Mouse (Mus musculus): ENCODE results near the gene Unc5c. TPM values are rescaled to one million over a fixed set of nuclear protein-coding genes. Genes with fewer than 3 reads are reported as not detected.

The Unc5c gene
- total and polyA plus RNA-seq, 3 experiments: not detected

DNA sequence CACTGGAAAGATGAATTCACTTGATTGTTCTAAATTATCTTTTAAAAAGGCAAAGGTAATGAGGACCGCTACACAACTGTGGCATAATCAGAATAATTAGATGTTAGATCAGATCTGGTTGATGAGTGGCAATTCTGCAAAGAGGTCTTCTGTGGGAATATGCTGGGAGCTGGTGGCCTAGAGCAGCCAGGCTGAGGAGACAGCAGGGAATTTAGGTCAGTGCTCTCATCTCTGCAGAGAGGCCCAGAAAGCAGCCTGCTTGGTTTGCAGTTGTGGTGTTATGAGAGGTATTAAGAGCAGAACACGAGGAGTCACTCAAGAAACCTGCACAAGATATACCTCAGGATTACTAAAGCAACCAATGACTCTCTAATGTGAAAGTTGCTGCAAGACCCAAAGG is 133.9 kb downstream of the Unc5c start:
- H3K4me2 ChIP-seq (ENCODE audit: insufficient read depth, low read depth, poor library complexity, severe bottlenecking): no peak overlapping the region
- no peak overlapping the region for H3K27ac ChIP-seq (ENCODE audit: insufficient read depth, low read depth)
- no peak for TF ChIP-seq USF1 (IDR thresholded peaks at IDR 0.05; ENCODE audit: low read depth, low read length)
- TF ChIP-seq CHD1 (IDR thresholded peaks at IDR 0.05; ENCODE audit: low read depth, low read length): no peak
- DNase-seq (ENCODE audit: extremely low read depth): no peak
- no peaks in the 10 kb centered on the region for H3K9me3 ChIP-seq (replicated peaks; ENCODE audit: low read length)
- dilution Hi-C loops (cut with MboI; ENCODE audit: extremely low pct_ligation_motif_present, extremely low pct_unique_long_range_greater_than_20kb, low sequenced_read_pairs) (no loop called here), in situ Hi-C loops (cut with MboI; ENCODE audit: low pct_ligation_motif_present, low pct_unique_long_range_greater_than_20kb, low sequenced_read_pairs) (no loop called here)
- no peaks in the 10 kb centered on the region for H3K36me3 ChIP-seq (replicated peaks in 1 of 2; ENCODE audit: control insufficient read depth in 1 of 2, insufficient read depth in 1 of 2, low read length in 1 of 2)
- no peaks in the 10 kb centered on the region for H3K79me2 ChIP-seq (replicated peaks; ENCODE audit: control insufficient read depth, extremely low read depth, insufficient read depth, poor library complexity, severe bottlenecking)
- H3K9ac ChIP-seq (ENCODE audit: insufficient read depth, low read depth): no peak overlapping the region
- no peaks in the 10 kb centered on the region for H3K27me3 ChIP-seq (replicated peaks)
- H3K4me3 ChIP-seq (replicated peaks in 1 of 3; ENCODE audit: low read depth in 2 of 3, low read length in 2 of 3, poor library complexity in 1 of 3): no peak overlapping the region
- no peaks in the 10 kb centered on the region for H3K4me1 ChIP-seq (ENCODE audit: control insufficient read depth in 1 of 2, insufficient read depth in 2 of 2)

DNA sequence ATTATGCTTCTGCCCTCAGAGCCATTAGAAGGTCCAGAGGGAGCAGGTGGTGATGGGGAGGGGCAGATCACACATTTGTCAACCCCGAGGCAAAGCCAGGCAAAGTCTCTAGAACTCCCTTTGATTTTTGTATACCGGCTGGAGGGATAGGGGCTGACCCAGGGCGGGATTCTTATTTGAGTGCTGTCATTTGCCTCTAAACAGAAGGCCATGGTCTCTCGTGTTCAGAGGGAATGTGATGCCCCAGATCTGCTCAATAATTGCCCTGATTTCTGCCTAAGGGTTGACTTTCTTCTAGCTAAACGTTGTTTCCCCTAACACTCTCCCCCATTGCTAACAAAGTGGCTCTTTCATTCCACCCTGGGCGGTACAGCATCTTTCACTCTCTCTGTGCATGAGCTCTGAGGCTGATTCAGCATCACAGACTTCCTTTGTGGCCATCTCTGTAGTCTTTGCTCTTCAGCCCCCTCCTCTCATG is 136.1 kb downstream of the Unc5c start:
- Histone ChIP-seq H3K9me3 (replicated peaks; ENCODE audit: low read length) (no peaks in the 10 kb centered on the region), H3K27me3 (replicated peaks) (no peaks in the 10 kb centered on the region), H3K4me1 (ENCODE audit: control insufficient read depth in 1 of 2, insufficient read depth in 2 of 2) (no peaks in the 10 kb centered on the region), H3K79me2 (replicated peaks; ENCODE audit: control insufficient read depth, extremely low read depth, insufficient read depth, poor library complexity, severe bottlenecking) (no peaks in the 10 kb centered on the region), H3K27ac (ENCODE audit: insufficient read depth, low read depth) (no peak overlapping the region), H3K9ac (ENCODE audit: insufficient read depth, low read depth) (no peak overlapping the region), H3K4me3 (replicated peaks in 1 of 3; ENCODE audit: low read depth in 2 of 3, low read length in 2 of 3, poor library complexity in 1 of 3) (no peak overlapping the region), H3K4me2 (ENCODE audit: insufficient read depth, low read depth, poor library complexity, severe bottlenecking) (no peak overlapping the region), H3K36me3 (replicated peaks in 1 of 2; ENCODE audit: control insufficient read depth in 1 of 2, insufficient read depth in 1 of 2, low read length in 1 of 2) (no peaks in the 10 kb centered on the region)
- in situ Hi-C loops (cut with MboI; ENCODE audit: low pct_ligation_motif_present, low pct_unique_long_range_greater_than_20kb, low sequenced_read_pairs) (no loop called here), dilution Hi-C loops (cut with MboI; ENCODE audit: extremely low pct_ligation_motif_present, extremely low pct_unique_long_range_greater_than_20kb, low sequenced_read_pairs) (no loop called here)
- TF ChIP-seq MYC (IDR thresholded peaks at IDR 0.05; ENCODE audit: low read depth, low read length) (no peak), PAX5 (IDR thresholded peaks at IDR 0.05; ENCODE audit: low read length) (no peak), MXI1 (IDR thresholded peaks at IDR 0.05; ENCODE audit: low read depth, low read length) (no peak), MEF2A (IDR thresholded peaks at IDR 0.05; ENCODE audit: borderline replicate concordance, low read depth, low read length) (no peak), KAT2A (IDR thresholded peaks at IDR 0.05; ENCODE audit: insufficient replicate concordance, low read length) (no peak), MAX (IDR thresholded peaks at IDR 0.05; ENCODE audit: low read length) (no peak), ZKSCAN1 (IDR thresholded peaks at IDR 0.05; ENCODE audit: borderline replicate concordance, low read depth, low read length) (no peak), GABPA (IDR thresholded peaks at IDR 0.05; ENCODE audit: insufficient replicate concordance, low read depth, low read length) (no peak), RCOR1 (conservative IDR thresholded peaks at IDR 0.05; ENCODE audit: low read depth, low read length) (no peak), CHD1 (IDR thresholded peaks at IDR 0.05; ENCODE audit: low read depth, low read length) (no peak), ETS1 (conservative IDR thresholded peaks at IDR 0.05; ENCODE audit: low read depth, low read length) (no peak), JUN (IDR thresholded peaks at IDR 0.05; ENCODE audit: insufficient read depth, low read depth, low read length) (no peak), TCF12 (IDR thresholded peaks at IDR 0.05; ENCODE audit: low read depth, low read length) (no peak), E2F4 (IDR thresholded peaks at IDR 0.05; ENCODE audit: insufficient replicate concordance, low read depth, low read length) (no peak)
- no peak for DNase-seq (ENCODE audit: extremely low read depth)

Measured in CH12.LX (cell line).